Mouse (Mus musculus): ENCODE data around the gene Tubgcp3.

- TF ChIP-seq CTCF (IDR thresholded peaks at IDR 0.05) (no peak), POLR2A (IDR thresholded peaks at IDR 0.05; ENCODE audit: insufficient read depth, low read depth, low read length) (no peak), EP300 (IDR thresholded peaks at IDR 0.05; ENCODE audit: insufficient read depth, low read depth, low read length) (no peak)
Observed at GRCm38 (mm10) chr8:12688851-12689250, 16.8 kb upstream of the Tubgcp3 start.

Data from heart, adult 2 months (tissue).